Mouse (Mus musculus) CH12.LX (cell line): ENCODE data around the gene Adgrg5.

ENCODE experiments used
- CTCF ChIP-seq, 2 experiments: IDR thresholded peaks in 1 of 2; conservative IDR thresholded peaks in 1 of 2; 2 replicates each; pipeline ENCODE4 v1.5.1; 2011 to 2012; ENCODE audit warnings: low read depth in 2 of 2, low read length in 2 of 2, improper control_type of control experiment in 1 of 2, inconsistent platforms in 1 of 2, mild to moderate bottlenecking in 1 of 2, moderate library complexity in 1 of 2
- ETS1 ChIP-seq: conservative IDR thresholded peaks from 2 replicates; pipeline ENCODE4 v1.6.1; 2012; ENCODE audit warnings: low read depth, mild to moderate bottlenecking, inconsistent platforms, low read length, improper control_type of control experiment, moderate library complexity
- KAT2A ChIP-seq: IDR thresholded peaks from 2 replicates; pipeline ENCODE4 v1.6.1; 2012; ENCODE audit warnings: low read length, improper control_type of control experiment, inconsistent platforms; ENCODE audit not compliant: insufficient replicate concordance
- MAX ChIP-seq: IDR thresholded peaks from 2 replicates; pipeline ENCODE4 v1.6.1; 2011; ENCODE audit warnings: low read length, improper control_type of control experiment

DNA sequence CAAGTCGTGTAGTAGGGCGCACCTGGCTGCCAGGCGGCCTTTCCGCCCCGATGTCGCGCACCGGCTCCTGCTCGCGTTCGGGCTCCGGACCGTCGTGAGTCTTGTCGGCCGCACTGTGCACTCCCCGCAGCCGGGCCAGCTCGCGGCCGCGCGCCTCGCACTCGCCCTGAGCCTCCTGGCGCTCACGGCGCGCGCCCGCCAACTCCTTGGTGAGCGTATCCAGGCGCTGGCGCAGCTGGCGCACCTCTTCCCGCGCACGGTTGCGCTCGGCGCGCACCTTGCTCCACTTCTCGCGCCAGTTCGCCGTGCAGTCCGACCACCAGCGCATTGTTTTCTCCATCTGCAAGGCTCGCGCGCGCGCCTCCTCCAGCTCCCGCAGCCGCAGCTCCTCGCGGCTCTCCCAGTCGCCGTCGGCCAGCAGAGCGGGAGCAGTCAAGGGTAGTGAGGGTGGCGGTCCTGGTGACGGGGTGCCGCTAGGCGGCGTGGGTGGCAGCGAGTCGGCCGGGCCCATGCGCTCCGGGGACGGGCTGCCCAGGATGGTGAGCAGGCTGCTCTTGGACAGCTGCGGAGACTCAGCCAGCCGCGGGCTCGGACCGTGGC, 10.3 kb upstream of the Adgrg5 start:
- TF ChIP-seq CTCF (conservative IDR thresholded peaks at IDR 0.05 in 1 of 2, IDR thresholded peaks at IDR 0.05 in 1 of 2; ENCODE audit: low read depth in 2 of 2, low read length in 2 of 2) = no peak
- no peak for TF ChIP-seq MAX
- no peak for TF ChIP-seq ETS1
- TF ChIP-seq KAT2A = no peak
